Mouse (Mus musculus) forebrain, postnatal 0 days (tissue): ENCODE measurements around the gene Igfbp6. TPM values are rescaled to one million over a fixed set of nuclear protein-coding genes. Genes with fewer than 3 reads are reported as not detected.
A peak's percentile ranks its signal among the peaks of the same experiment; 100 is the strongest.

Source experiments
- ATAC-seq: fragments of 200-750 bp; cut with Nextera tagmentation; 2 replicates; pipeline ENCODE4 v1.8.0; 2017; ENCODE audit warnings: mild to moderate bottlenecking, moderate library complexity
- DNase-seq: peaks from one replicate; pipeline ENCODE4 v3.0.0-alpha.2; 2015
- H3K27ac ChIP-seq: fragments of 300-500 bp; sonication (generic); 2 replicates; pipeline ENCODE4 v1.5.1; 2014; ENCODE audit warnings: low read depth, mild to moderate bottlenecking, antibody characterized with exemption, low read length, moderate library complexity, mixed read lengths
- H3K27me3 ChIP-seq: fragments of 300-500 bp; sonication (generic); 2 replicates; pipeline ENCODE4 v1.6.1; 2014; ENCODE audit warnings: mild to moderate bottlenecking, low read length, mixed read lengths; ENCODE audit not compliant: insufficient read depth
- H3K36me3 ChIP-seq: fragments of 300-500 bp; sonication (generic); 2 replicates; pipeline ENCODE4 v1.6.1; 2014; ENCODE audit warnings: mild to moderate bottlenecking, moderate library complexity; ENCODE audit not compliant: insufficient read depth
- H3K4me1 ChIP-seq: fragments of 300-500 bp; sonication (generic); 2 replicates; pipeline ENCODE4 v1.6.1; 2014; ENCODE audit warnings: antibody characterized with exemption; ENCODE audit not compliant: insufficient read depth
- H3K4me2 ChIP-seq: fragments of 300-500 bp; sonication (generic); 2 replicates; pipeline ENCODE4 v1.6.1; 2014; ENCODE audit warnings: low read depth, mild to moderate bottlenecking, moderate library complexity
- H3K4me3 ChIP-seq: fragments of 300-500 bp; sonication (generic); 2 replicates; pipeline ENCODE4 v1.5.1; 2014; ENCODE audit warnings: low read depth, low read length, mixed read lengths
- H3K9ac ChIP-seq: fragments of 300-500 bp; sonication (generic); 2 replicates; pipeline ENCODE4 v1.6.1; 2014; ENCODE audit warnings: mild to moderate bottlenecking
- H3K9me3 ChIP-seq: fragments of 300-500 bp; sonication (generic); 2 replicates; pipeline ENCODE4 v1.6.1; 2016; ENCODE audit warnings: low read length
- CTCF ChIP-seq: sonication (generic); IDR thresholded peaks from 2 replicates; pipeline ENCODE4 v1.5.1; 2016; ENCODE audit warnings: antibody characterized with exemption, control low read depth, low read depth
- WGBS: fragments of 180-500 bp; shearing (Covaris S2); extraction: QIAGEN DNeasy Blood & Tissue Kit; methylation state at CpG from one replicate; pipeline ENCODE4 v1.1.7; 2014; 5-methylcytosine and 5-hydroxymethylcytosine counted together
- polyA plus RNA-seq: library from polyadenylated mRNA; unstranded; fragments of >200 nt; fragmentation: Nextera tagmentation; extraction: Ambion mirVana; gene quantifications from 2 replicates; pipeline ENCODE4 v1.2.1, GENCODE M21; 2015
- total RNA-seq: library from RNA; depleted of rRNA; stranded (reverse); fragments of >200 nt; gene quantifications from 2 replicates; pipeline ENCODE4 v1.2.3, GENCODE M21; 2014

The Igfbp6 gene
- total and polyA plus RNA-seq, 2 experiments from 2014 or later = 8.1 to 11.4 TPM

DNA sequence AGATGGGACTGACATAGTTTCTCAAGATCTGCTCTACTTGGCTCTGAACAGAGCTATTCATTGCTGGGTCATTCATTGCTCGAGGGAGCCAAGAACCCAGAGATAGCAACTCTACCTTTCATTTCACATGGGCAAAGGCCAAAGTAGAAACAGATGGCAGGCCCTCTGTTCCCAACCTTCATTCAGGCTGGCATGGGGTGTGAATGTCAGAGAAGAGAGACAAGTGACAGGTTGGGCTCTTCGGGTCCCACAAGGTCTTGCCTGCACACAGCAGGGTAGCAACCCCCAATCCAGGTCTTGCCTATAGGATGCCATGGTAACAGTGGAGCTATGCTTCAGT lies 24.4 kb upstream of the Igfbp6 start:
- Histone ChIP-seq H3K27ac (no peak overlapping the region), H3K36me3 (peaks cover 78% of the 10 kb centered on the region), H3K4me1 (no peaks in the 10 kb centered on the region), H3K27me3 (no peaks in the 10 kb centered on the region), H3K9me3 (no peaks in the 10 kb centered on the region), H3K9ac (no peak overlapping the region), H3K4me2 (no peak overlapping the region), H3K4me3 (no peak overlapping the region)
- WGBS = 64% methylated on average over 2 of the region's 2 CpGs
- DNase-seq (no peak), ATAC-seq (no peak)
- no peak for TF ChIP-seq CTCF

DNA sequence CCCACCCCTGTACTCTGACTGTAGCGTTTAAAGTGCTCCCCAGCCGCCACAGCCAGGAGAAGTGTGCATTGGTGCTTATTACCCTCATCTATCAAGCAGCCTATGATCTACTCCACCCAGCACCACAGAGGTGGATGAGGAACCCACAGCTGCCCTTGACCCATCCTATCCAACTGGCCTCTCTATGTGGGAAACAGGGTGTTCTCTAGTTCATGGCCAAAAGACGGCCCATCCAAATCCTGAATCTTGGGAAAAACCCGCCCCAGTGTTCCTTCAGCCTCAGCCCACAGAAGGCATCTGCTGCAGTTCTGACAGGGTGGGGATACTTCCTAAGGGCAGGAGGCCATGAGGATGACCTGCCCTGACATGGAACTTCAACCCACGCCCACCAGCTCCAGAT lies 23.6 kb upstream of the Igfbp6 start:
- Histone ChIP-seq H3K4me1 (no peaks in the 10 kb centered on the region), H3K36me3 (peaks cover 81% of the 10 kb centered on the region), H3K9me3 (no peaks in the 10 kb centered on the region), H3K27ac (no peak overlapping the region), H3K9ac (no peak overlapping the region), H3K27me3 (no peaks in the 10 kb centered on the region), H3K4me3 (no peak overlapping the region), H3K4me2 (no peak overlapping the region)
- 90% methylated on average over 5 of the region's 5 CpGs for WGBS
- TF ChIP-seq CTCF = no peak
- no peak for DNase-seq
- no peak for ATAC-seq

DNA sequence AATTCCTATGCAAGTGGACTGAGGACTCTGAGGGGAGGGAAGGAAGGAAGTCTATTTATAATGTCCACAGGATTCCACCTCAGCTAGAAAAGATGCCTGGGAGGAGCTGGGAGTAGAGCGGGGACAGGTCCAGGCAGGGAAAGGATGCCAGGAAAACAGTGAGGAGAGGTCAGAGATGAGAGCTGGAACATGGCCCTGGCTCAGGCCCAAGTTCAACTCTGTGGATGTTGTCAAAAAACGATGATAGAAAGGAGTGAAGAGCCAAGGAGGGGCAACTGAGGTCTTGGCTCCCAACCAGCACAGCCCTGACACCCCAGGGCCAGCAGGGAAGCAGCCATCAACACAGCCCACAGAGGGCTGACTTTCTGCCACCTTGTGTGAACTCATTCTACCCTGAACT lies 17.9 kb upstream of the Igfbp6 start:
- no peak for TF ChIP-seq CTCF
- Histone ChIP-seq H3K4me2 (no peak overlapping the region), H3K4me3 (no peak overlapping the region), H3K4me1 (no peaks in the 10 kb centered on the region), H3K27me3 (no peaks in the 10 kb centered on the region), H3K9ac (no peak overlapping the region), H3K36me3 (peaks cover 79% of the 10 kb centered on the region), H3K9me3 (no peaks in the 10 kb centered on the region), H3K27ac (no peak overlapping the region)
- 55% methylated on average over 2 of the region's 2 CpGs for WGBS
- ATAC-seq (no peak), DNase-seq (no peak)

DNA sequence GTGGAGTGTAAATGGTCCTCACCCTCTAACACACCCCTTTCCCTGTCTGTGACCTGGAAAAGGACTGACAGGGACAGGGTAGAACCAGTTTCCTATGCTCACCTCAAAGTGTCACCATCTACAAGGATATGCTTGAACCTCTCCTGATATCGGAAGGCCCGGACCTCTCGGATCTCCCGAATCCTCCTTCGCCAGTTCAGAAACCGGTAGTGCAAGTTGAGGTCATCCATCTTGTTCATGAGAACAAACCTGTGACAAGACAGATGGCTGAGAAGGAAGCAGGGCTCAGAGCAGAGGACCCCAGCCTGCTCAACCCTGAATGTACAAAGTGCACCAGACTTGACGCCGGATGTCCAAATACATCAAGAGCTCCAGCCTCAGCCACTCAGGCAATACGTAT lies 10.8 kb upstream of the Igfbp6 start:
- no peak overlapping the region for H3K4me3 ChIP-seq
- no peak overlapping the region for H3K4me2 ChIP-seq
- ATAC-seq (no peak), DNase-seq (no peak)
- no peak overlapping the region for H3K27ac ChIP-seq
- no peaks in the 10 kb centered on the region for H3K27me3 ChIP-seq
- H3K9me3 ChIP-seq = no peaks in the 10 kb centered on the region
- H3K4me1 ChIP-seq = peaks cover 4% of the 10 kb centered on the region; the same call in 1 of the 2 replicates
- TF ChIP-seq CTCF = no peak
- WGBS = 93% methylated on average over 9 of the region's 9 CpGs
- H3K9ac ChIP-seq = no peak overlapping the region
- H3K36me3 ChIP-seq = peaks cover 43% of the 10 kb centered on the region

DNA sequence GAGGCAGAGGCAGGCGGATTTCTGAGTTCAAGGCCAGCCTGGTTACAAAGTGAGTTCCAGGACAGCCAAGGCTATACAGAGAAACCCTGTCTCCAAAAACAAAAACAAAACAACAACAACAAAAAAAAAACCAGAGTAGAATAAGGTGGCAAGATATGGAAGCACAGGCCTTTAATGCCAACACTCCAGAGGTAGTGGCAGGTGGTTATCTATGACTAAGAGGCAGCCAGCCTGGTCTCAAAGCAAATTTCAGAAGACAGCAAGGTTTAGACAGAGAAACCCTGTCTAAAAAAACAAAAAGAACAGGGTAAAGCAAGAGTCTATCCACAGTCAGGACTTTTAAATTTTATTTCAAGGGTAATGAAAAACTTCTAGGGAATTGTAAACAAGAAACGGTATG lies 9.5 kb upstream of the Igfbp6 start:
- Histone ChIP-seq H3K36me3 (peaks cover 31% of the 10 kb centered on the region), H3K4me2 (peak overlapping the region; percentile 67), H3K4me3 (peak overlapping the region; percentile 91), H3K9ac (no peak overlapping the region), H3K27me3 (no peaks in the 10 kb centered on the region), H3K27ac (no peak overlapping the region), H3K4me1 (peaks cover 4% of the 10 kb centered on the region; the same call in 1 of the 2 replicates), H3K9me3 (no peaks in the 10 kb centered on the region)
- ATAC-seq (no peak), DNase-seq (no peak)
- no peak for TF ChIP-seq CTCF
- 84% methylated on average over 2 of the region's 2 CpGs for WGBS

DNA sequence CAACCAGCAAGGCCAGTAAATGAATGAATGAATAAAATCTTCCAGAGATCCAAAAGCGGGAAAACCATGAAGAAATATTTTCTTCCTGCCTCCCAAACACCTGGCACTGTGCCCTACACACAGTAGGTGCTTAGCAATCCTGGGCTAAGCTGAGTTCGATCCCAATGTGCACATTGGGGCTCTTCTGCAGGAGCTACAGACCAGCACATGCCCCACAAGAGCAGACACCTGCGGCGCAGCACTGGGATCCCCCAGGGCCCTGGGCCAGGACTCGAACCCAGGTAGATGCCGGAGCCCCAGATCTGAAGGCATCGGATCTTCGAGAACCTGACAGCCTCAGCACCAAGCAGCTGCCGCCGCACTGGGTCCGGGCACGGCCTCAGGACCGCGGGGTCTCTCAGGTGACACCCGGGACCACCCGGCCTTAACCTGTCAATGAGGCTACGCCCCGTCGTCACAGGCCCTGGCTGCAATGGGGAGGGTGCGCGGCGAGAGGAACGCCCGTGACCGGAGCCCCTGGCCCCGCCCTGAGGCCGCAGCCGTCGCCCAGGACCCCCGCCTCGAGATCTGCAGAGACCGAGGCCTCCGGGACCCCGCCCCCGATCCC lies 8.5 kb upstream of the Igfbp6 start:
- peak; percentile 38 for ATAC-seq
- no peak for TF ChIP-seq CTCF
- peaks cover 22% of the 10 kb centered on the region for H3K36me3 ChIP-seq
- peak overlapping the region; percentile 67 for H3K4me2 ChIP-seq
- no peak for DNase-seq
- H3K4me3 ChIP-seq = peak overlapping the region; percentile 91
- H3K27me3 ChIP-seq = no peaks in the 10 kb centered on the region
- H3K27ac ChIP-seq = peak overlapping the region; percentile 87
- 3% methylated on average over 33 of the region's 35 CpGs for WGBS
- H3K9ac ChIP-seq = peak overlapping the region; percentile 93
- peaks cover 4% of the 10 kb centered on the region; the same call in 1 of the 2 replicates for H3K4me1 ChIP-seq
- H3K9me3 ChIP-seq = no peaks in the 10 kb centered on the region

DNA sequence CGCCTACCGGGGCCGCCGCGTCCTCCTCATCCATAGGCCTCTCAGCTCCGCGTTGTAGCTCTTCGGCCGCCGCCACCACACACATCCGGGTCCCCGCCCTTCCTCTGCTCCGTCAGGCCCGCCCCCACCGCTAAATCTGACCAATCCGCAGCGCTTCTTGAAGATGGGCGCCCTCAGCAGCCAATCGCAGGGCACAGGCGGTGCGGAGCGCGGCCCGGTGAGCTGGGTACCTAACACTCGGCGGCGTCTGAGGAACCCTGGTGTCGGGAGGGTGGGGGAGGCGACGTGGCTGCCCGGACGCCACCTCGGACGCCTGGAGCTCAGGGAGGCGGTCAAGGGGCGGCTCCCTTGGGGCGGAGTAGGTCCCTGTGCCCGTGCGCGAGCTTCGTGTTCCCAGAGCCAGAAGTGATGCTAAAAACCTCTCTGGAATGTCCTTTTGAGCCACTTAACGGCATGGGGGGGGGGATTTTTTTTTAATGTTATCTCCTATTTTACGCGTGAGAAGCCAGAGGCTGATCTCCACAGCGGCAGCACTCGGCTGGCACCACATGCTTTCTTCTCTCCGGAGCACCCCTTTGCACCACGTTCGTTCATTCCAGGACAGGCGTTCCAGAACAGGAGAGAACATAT lies 7.9 kb upstream of the Igfbp6 start, which contains the start of gene Spryd3:
Gene Spryd3 (minus strand): TSS at position 106 of the 630 bp plus-strand sequence.
- H3K27ac ChIP-seq = peak within 1 kb of the TSS; percentile 87
- WGBS = under 1% methylated on average over 49 of the region's 50 CpGs
- no peaks in the 10 kb centered on the region for H3K9me3 ChIP-seq
- peak within 1 kb of the TSS; percentile 93 for H3K9ac ChIP-seq
- no peak for TF ChIP-seq CTCF
- no peaks in the 10 kb centered on the region for H3K27me3 ChIP-seq
- peak; percentile 98 for DNase-seq
- H3K4me3 ChIP-seq = peak within 1 kb of the TSS; percentile 91
- peaks cover 4% of the 10 kb centered on the region; the same call in 1 of the 2 replicates for H3K4me1 ChIP-seq
- peaks cover 16% of the 10 kb centered on the region for H3K36me3 ChIP-seq
- peak; percentile 100 for ATAC-seq
- peak within 1 kb of the TSS; percentile 67 for H3K4me2 ChIP-seq
